Mouse (Mus musculus) E14TG2a.4 (cell line): ENCODE measurements at regions not wholly inside any gene's neighbourhood (a gene's known extent, or its start where the extent isn't known, plus 50 kb on each side); places are given as distances from the start of the nearest gene placed in this dataset.

Experiments used
- H3K27me3 ChIP-seq: 2 replicates; pipeline ENCODE4 v1.6.1; 2014; ENCODE audit warnings: low read length, control low read depth; ENCODE audit not compliant: insufficient read depth
- H3K36me3 ChIP-seq: 2 replicates; pipeline ENCODE4 v1.6.1; 2014; ENCODE audit warnings: low read length, control low read depth; ENCODE audit not compliant: insufficient read depth
- H3K4me1 ChIP-seq: replicated peaks from 2 replicates; pipeline ENCODE4 v1.6.1; 2014; ENCODE audit warnings: low read depth, low read length, control low read depth
- H3K4me3 ChIP-seq: replicated peaks from 2 replicates; pipeline ENCODE4 v1.5.1; 2014; ENCODE audit warnings: mild to moderate bottlenecking, low read length
- H3K9me3 ChIP-seq: 2 replicates; pipeline ENCODE4 v1.6.1; 2014; ENCODE audit warnings: low read length, control low read depth
- CTCF ChIP-seq: conservative IDR thresholded peaks from 2 replicates; pipeline ENCODE4 v1.5.1; 2014; ENCODE audit warnings: low read length
- NANOG ChIP-seq: IDR thresholded peaks from 2 replicates; pipeline ENCODE4 v1.6.1; 2014; ENCODE audit warnings: borderline replicate concordance, low read length, mixed read lengths
- POU5F1 ChIP-seq: IDR thresholded peaks from 2 replicates; pipeline ENCODE4 v1.6.1; 2014; ENCODE audit warnings: low read length, borderline replicate concordance

GRCm38 (mm10) chr6:54765715-54766114 lies 51.0 kb upstream of the Znrf2 start:
- Histone ChIP-seq H3K36me3 (no peaks in the 10 kb centered on the region), H3K4me1 (peaks cover 28% of the 10 kb centered on the region), H3K27me3 (no peaks in the 10 kb centered on the region; the same call in 1 of the 2 replicates), H3K9me3 (0 out of 2 replicates have a peak, but pooled peaks cover 4% of the 10 kb centered on the region), H3K4me3 (no peak overlapping the region)
- TF ChIP-seq POU5F1 (no peak), CTCF (no peak), NANOG (no peak)

- Histone ChIP-seq H3K27me3 (no peaks in the 10 kb centered on the region; the same call in 1 of the 2 replicates), H3K4me1 (peaks cover 19% of the 10 kb centered on the region), H3K9me3 (0 out of 2 replicates have a peak, but pooled peaks cover 6% of the 10 kb centered on the region), H3K4me3 (no peak overlapping the region), H3K36me3 (no peaks in the 10 kb centered on the region)
- TF ChIP-seq POU5F1 (no peak), CTCF (no peak), NANOG (no peak)
Observed at GRCm38 (mm10) chr6:54766485-54767112, 50.1 kb upstream of the Znrf2 start.
